Mouse (Mus musculus) stomach, postnatal 0 days (tissue): ENCODE data around the gene 2210408I21Rik.

Experiments
- CTCF ChIP-seq: IDR thresholded peaks from 2 replicates; pipeline ENCODE4 v1.5.1; 2016; ENCODE audit warnings: antibody characterized with exemption, low read depth, mild to moderate bottlenecking, moderate library complexity
- EP300 ChIP-seq: optimal IDR thresholded peaks from 2 replicates; pipeline ENCODE3; 2016; ENCODE audit warnings: antibody characterized with exemption

- TF ChIP-seq CTCF (no peak), EP300 (no peak)
Observed at GRCm38 (mm10) chr13:77263400-77264179, 128.2 kb downstream of the 2210408I21Rik start.
